22 mouse cellular contexts compared by ENCODE assay signal in genomic region chr10:85006573-85007310, GRCm38 (mm10).
DNase-seq lines count a peak whose midpoint lies in the region; ATAC-seq and TF ChIP-seq lines count a peak whose summit lies in the region.
"Had no signal": no experiment of that assay in that cellular context is flagged by ENCODE, and none has a peak within 500 bp of the region (broad histone marks: within the 10 kb centered on the region; RNA-seq: fewer than 3 reads in every experiment).

No protein-coding gene starts in this region.

- peak overlapping the region in 1 of 2 experiments; percentile 40; a peak in 2 of 4 replicates for H3K4me3 ChIP-seq in MEL (ENCODE audit: control insufficient read depth in 1 of 2, insufficient read depth in 1 of 2, low read depth in 2 of 2, low read length in 2 of 2)
- no peak overlapping the region for H3K4me3 ChIP-seq in liver, embryonic 13.5 days (replicated peaks)
- no peak overlapping the region for H3K4me3 ChIP-seq in liver, postnatal 0 days (ENCODE audit: low read depth, low read length)
- no peak overlapping the region for H3K4me3 ChIP-seq in cerebellum, adult 2 months (replicated peaks; ENCODE audit: insufficient read depth, low read depth, low read length)
- H3K4me3 ChIP-seq: embryonic facial prominence, embryonic 15.5 days; heart, embryonic 13.5 days; hindbrain, embryonic 12.5 days had no signal

- no peak for TF ChIP-seq POLR2A in MEL (IDR thresholded peaks at IDR 0.05; ENCODE audit: control insufficient read depth in 1 of 2, insufficient read depth in 1 of 2, low read depth in 1 of 2, low read length in 2 of 2, poor library complexity in 1 of 2)
- TF ChIP-seq POLR2A in cerebellum, adult 2 months (IDR thresholded peaks at IDR 0.05; ENCODE audit: borderline replicate concordance, insufficient read depth, low read length) = no peak

- no peak overlapping the region for H3K9ac ChIP-seq in MEL (ENCODE audit: control insufficient read depth, low read depth, low read length, poor library complexity, severe bottlenecking)
- 0 out of 2 replicates have a peak overlapping the region, but pooled peaks have one; percentile 6 for H3K9ac ChIP-seq in liver, embryonic 13.5 days
- no peak overlapping the region for H3K9ac ChIP-seq in liver, postnatal 0 days (replicated peaks)
- H3K9ac ChIP-seq: embryonic facial prominence, embryonic 15.5 days; heart, embryonic 13.5 days; hindbrain, embryonic 12.5 days had no signal

- H3K79me2 ChIP-seq in MEL (ENCODE audit: control insufficient read depth, insufficient read depth, low read length, poor library complexity) = no peaks in the 10 kb centered on the region

- TF ChIP-seq EP300 in MEL (IDR thresholded peaks at IDR 0.05; ENCODE audit: low read depth in 1 of 2, low read length in 2 of 2) = peak; percentile 91 to 92
- peak; percentile 46; the same call in 1 of the 2 replicates for TF ChIP-seq EP300 in liver, postnatal 0 days (IDR thresholded peaks at IDR 0.05; ENCODE audit: low read depth)

- TF ChIP-seq CTCF in MEL (IDR thresholded peaks at IDR 0.05 in 2 of 3, conservative IDR thresholded peaks at IDR 0.05 in 1 of 3; ENCODE audit: control insufficient read depth in 1 of 3, insufficient read depth in 1 of 3, low read depth in 2 of 3, low read length in 3 of 3, poor library complexity in 1 of 3, severe bottlenecking in 1 of 3) = no peak
- TF ChIP-seq CTCF in liver, postnatal 0 days (IDR thresholded peaks at IDR 0.05; ENCODE audit: low read depth) = no peak
- no peak for TF ChIP-seq CTCF in cerebellum, adult 2 months (IDR thresholded peaks at IDR 0.05; ENCODE audit: borderline replicate concordance, insufficient read depth, low read depth, low read length)

- WGBS in liver, embryonic 13.5 days (ENCODE audit: insufficient replicate concordance) = 38% methylated on average over 7 of the region's 7 CpGs
- WGBS in liver, postnatal 0 days (ENCODE audit: insufficient replicate concordance) = 61% methylated on average over 7 of the region's 7 CpGs
- WGBS in cerebellum, adult 2 months = 86% methylated on average over 7 of the region's 7 CpGs

- H3K4me1 ChIP-seq in MEL (ENCODE audit: control insufficient read depth in 1 of 2, insufficient read depth in 2 of 2, low read length in 2 of 2) = peaks cover 23 to 26% of the 10 kb centered on the region in 2 experiments
- peaks cover 36% of the 10 kb centered on the region for H3K4me1 ChIP-seq in liver, embryonic 13.5 days (replicated peaks)
- peaks cover 2% of the 10 kb centered on the region; the same call in 1 of the 2 replicates for H3K4me1 ChIP-seq in liver, postnatal 0 days (ENCODE audit: insufficient read depth)
- H3K4me1 ChIP-seq in cerebellum, adult 2 months (ENCODE audit: control insufficient read depth, insufficient read depth, low read length) = no peaks in the 10 kb centered on the region
- H3K4me1 ChIP-seq: embryonic facial prominence, embryonic 15.5 days had no signal

- H3K4me2 ChIP-seq in liver, embryonic 13.5 days = peak overlapping the region; percentile 14; the same call in 1 of the 2 replicates
- H3K4me2 ChIP-seq in liver, postnatal 0 days (ENCODE audit: low read depth, low read length) = no peak overlapping the region
- H3K4me2 ChIP-seq: embryonic facial prominence, embryonic 15.5 days; heart, embryonic 13.5 days; hindbrain, embryonic 12.5 days had no signal

- no peaks in the 10 kb centered on the region for H3K9me3 ChIP-seq in MEL (replicated peaks; ENCODE audit: insufficient read depth, low read length)
- no peaks in the 10 kb centered on the region for H3K9me3 ChIP-seq in liver, embryonic 13.5 days (replicated peaks)
- no peaks in the 10 kb centered on the region for H3K9me3 ChIP-seq in liver, postnatal 0 days (ENCODE audit: low read length)
- H3K9me3 ChIP-seq: embryonic facial prominence, embryonic 15.5 days; G1E; heart, embryonic 13.5 days; hindbrain, embryonic 12.5 days had no signal

- DNase-seq in MEL (ENCODE audit: low read depth, low spot score) = peak; percentile 73
- peak; percentile 40 for DNase-seq in c-Kit-positive CD71-positive TER-119-negative erythroid progenitor cells, embryonic 14.5 days (ENCODE audit: low read depth)
- DNase-seq in liver, embryonic 13.5 days = peak; percentile 9
- DNase-seq in liver, postnatal 0 days = no peak
- DNase-seq in cerebellum, adult 2 months = no peak
- DNase-seq in B cell, adult 2 months = no peak
- DNase-seq in spleen, postnatal 4 days (ENCODE audit: low spot score in 2 of 2) = no peak
- DNase-seq: adrenal gland, postnatal 10 days; cerebellum, adult 18-20 months; cerebellum, postnatal 14 days; embryo, embryonic 11 days; gastrocnemius, postnatal 36 days; heart, adult 11 months; heart, postnatal 36 days had no signal

- H3K27ac ChIP-seq in MEL (ENCODE audit: control insufficient read depth, low read depth, low read length) = peak overlapping the region; percentile 73
- H3K27ac ChIP-seq in liver, embryonic 13.5 days = peak overlapping the region; percentile 61
- H3K27ac ChIP-seq in liver, postnatal 0 days (ENCODE audit: low read depth) = no peak overlapping the region
- no peak overlapping the region for H3K27ac ChIP-seq in cerebellum, adult 2 months (ENCODE audit: insufficient read depth, low read length)
- H3K27ac ChIP-seq: embryonic facial prominence, embryonic 15.5 days; heart, embryonic 13.5 days; hindbrain, embryonic 12.5 days had no signal

- ATAC-seq in liver, embryonic 13.5 days (ENCODE audit: low read depth) = peak; percentile 68
- peak; percentile 55 for ATAC-seq in liver, postnatal 0 days
- ATAC-seq: CD4-positive, CD25-positive, alpha-beta regulatory T cell, adult 4 months; forebrain, embryonic 16.5 days; hindbrain, embryonic 16.5 days; inflammation-experienced regulatory T-cells, adult 6 months had no signal

- no peaks in the 10 kb centered on the region for H3K27me3 ChIP-seq in MEL (ENCODE audit: control insufficient read depth in 1 of 2, insufficient read depth in 2 of 2, low read length in 2 of 2)
- H3K27me3 ChIP-seq in liver, embryonic 13.5 days = no peaks in the 10 kb centered on the region
- no peaks in the 10 kb centered on the region for H3K27me3 ChIP-seq in liver, postnatal 0 days (ENCODE audit: insufficient read depth, low read length)
- no peaks in the 10 kb centered on the region for H3K27me3 ChIP-seq in cerebellum, adult 2 months (ENCODE audit: control insufficient read depth, insufficient read depth, low read length)
- H3K27me3 ChIP-seq: embryonic facial prominence, embryonic 15.5 days; heart, embryonic 13.5 days; hindbrain, embryonic 12.5 days had no signal

- no peak for TF ChIP-seq RAD21 in MEL (IDR thresholded peaks at IDR 0.05; ENCODE audit: low read depth, low read length)

- H3K36me3 ChIP-seq in MEL (ENCODE audit: control insufficient read depth in 1 of 2, insufficient read depth in 2 of 2, low read length in 2 of 2) = peaks cover 2 to 39% of the 10 kb centered on the region in 2 experiments
- H3K36me3 ChIP-seq in liver, embryonic 13.5 days = peaks cover 20% of the 10 kb centered on the region; the same call in 1 of the 2 replicates
- H3K36me3 ChIP-seq in liver, postnatal 0 days (replicated peaks; ENCODE audit: insufficient read depth, low read length) = peaks cover 18% of the 10 kb centered on the region

TF ChIP-seq in MEL, 35 proteins besides CTCF, POLR2A, EP300 and RAD21 (continues in another document):
- no peak for TF ChIP-seq JUND (IDR thresholded peaks at IDR 0.05; ENCODE audit: low read depth, low read length)
- no peak for TF ChIP-seq ELF1 (IDR thresholded peaks at IDR 0.05; ENCODE audit: low read depth, low read length)
- peak; percentile 88 for TF ChIP-seq GATA1 (IDR thresholded peaks at IDR 0.05; ENCODE audit: low read depth, low read length)
- no peak for TF ChIP-seq BHLHE40 (IDR thresholded peaks at IDR 0.05; ENCODE audit: borderline replicate concordance, low read depth, low read length)
- TF ChIP-seq ZMIZ1 (IDR thresholded peaks at IDR 0.05; ENCODE audit: low read depth, low read length) = no peak
- TF ChIP-seq NRF1 (IDR thresholded peaks at IDR 0.05; ENCODE audit: insufficient read depth, low read depth, low read length, poor library complexity, severe bottlenecking) = no peak
- no peak for TF ChIP-seq CHD1 (IDR thresholded peaks at IDR 0.05; ENCODE audit: low read depth, low read length)
- TF ChIP-seq SMC3 (IDR thresholded peaks at IDR 0.05; ENCODE audit: low read depth, low read length) = no peak
- no peak for TF ChIP-seq CHD2 (IDR thresholded peaks at IDR 0.05; ENCODE audit: low read length)
- TF ChIP-seq NELFE (IDR thresholded peaks at IDR 0.05; ENCODE audit: low read depth, low read length) = no peak
- no peak; the same call in 1 of the 2 replicates for TF ChIP-seq MAX (IDR thresholded peaks at IDR 0.05; ENCODE audit: low read length)
- no peak for TF ChIP-seq USF1 (IDR thresholded peaks at IDR 0.05; ENCODE audit: low read depth, low read length)
- TF ChIP-seq KAT2A (conservative IDR thresholded peaks at IDR 0.05; ENCODE audit: low read depth, low read length) = peak; percentile 14; the same call in 1 of the 2 replicates
- no peak for TF ChIP-seq GABPA (IDR thresholded peaks at IDR 0.05; ENCODE audit: low read depth, low read length)
- TF ChIP-seq ZNF384 (IDR thresholded peaks at IDR 0.05; ENCODE audit: low read depth, low read length) = peak; percentile 47; the same call in 1 of the 2 replicates
- peak; percentile 89 for TF ChIP-seq TCF12 (IDR thresholded peaks at IDR 0.05; ENCODE audit: low read depth, low read length)
- TF ChIP-seq MXI1 (IDR thresholded peaks at IDR 0.05; ENCODE audit: low read depth, low read length) = peak; percentile 71
- TF ChIP-seq E2F4 (IDR thresholded peaks at IDR 0.05; ENCODE audit: borderline replicate concordance, low read depth, low read length) = no peak
- no peak for TF ChIP-seq POLR2AphosphoS5 (IDR thresholded peaks at IDR 0.05; ENCODE audit: borderline replicate concordance, low read depth, low read length)
- TF ChIP-seq MAZ (IDR thresholded peaks at IDR 0.05; ENCODE audit: low read depth, low read length) = no peak
- TF ChIP-seq UBTF (IDR thresholded peaks at IDR 0.05; ENCODE audit: borderline replicate concordance, insufficient read depth, low read depth, low read length) = no peak
- TF ChIP-seq ZC3H11A (IDR thresholded peaks at IDR 0.05; ENCODE audit: low read depth, low read length) = no peak
- no peak for TF ChIP-seq USF2 (IDR thresholded peaks at IDR 0.05; ENCODE audit: borderline replicate concordance in 1 of 2, insufficient read depth in 1 of 2, low read depth in 1 of 2, low read length in 2 of 2)
- no peak for TF ChIP-seq ZKSCAN1 (IDR thresholded peaks at IDR 0.05; ENCODE audit: low read depth, low read length)
- TF ChIP-seq TAL1 (IDR thresholded peaks at IDR 0.05; ENCODE audit: low read length) = peak; percentile 42; the same call in 1 of the 2 replicates
- peak; percentile 35; the same call in 1 of the 2 replicates for TF ChIP-seq MYC (IDR thresholded peaks at IDR 0.05; ENCODE audit: low read depth, low read length)
- no peak for TF ChIP-seq POLR2AphosphoS2 (IDR thresholded peaks at IDR 0.05; ENCODE audit: low read length)
- no peak for TF ChIP-seq HCFC1 (IDR thresholded peaks at IDR 0.05; ENCODE audit: low read depth, low read length)

Comparison
In these comparisons a context has a peak if more than half of its experiments do, and no peak if none do; other contexts are left out.
1. DNase-seq: peak in MEL (single experiment), c-Kit-positive CD71-positive TER-119-negative erythroid progenitor cells, embryonic 14.5 days (single experiment) and liver, embryonic 13.5 days (single experiment); none in liver, postnatal 0 days (single experiment), cerebellum, adult 2 months (0 of 2), B cell, adult 2 months (0 of 2) and spleen, postnatal 4 days (0 of 2).
2. H3K27ac ChIP-seq: peak in MEL (single experiment) and liver, embryonic 13.5 days (single experiment); none in liver, postnatal 0 days (single experiment) and cerebellum, adult 2 months (single experiment).